Mouse (Mus musculus) duodenum, adult 2 months (tissue): ENCODE results near the gene Rtp3. TPM values are rescaled to one million over a fixed set of nuclear protein-coding genes. Genes with fewer than 3 reads are reported as not detected.

Source experiments
- polyA plus RNA-seq: library from polyadenylated mRNA; depleted of rRNA; stranded (reverse); fragments of >200 nt; gene quantifications from 2 replicates; pipeline ENCODE4 v1.2.3, GENCODE M21; 2012; ENCODE audit warnings: low replicate concordance; rRNA removed

The Rtp3 gene
- polyA plus RNA-seq = 1.1 and 2.0 TPM in 2 replicates

GRCm38 (mm10) chr9:110990204-110990603 lies at the start of gene Rtp3:
Rtp3 (minus strand) TSS chr9:110990583.

GRCm38 (mm10) chr9:111019022-111019421 lies 28.6 kb upstream of the Rtp3 start, which contains the start of gene Ltf:
Ltf (plus strand) TSS chr9:111019271.

GRCm38 (mm10) chr9:110951397-110951796 lies 39.0 kb downstream of the Rtp3 start, which contains the start of gene Lrrc2:
Lrrc2 (plus strand) TSS chr9:110951545.

GRCm38 (mm10) chr9:110945926-110946325 lies 44.5 kb downstream of the Rtp3 start, which contains the start of gene Tdgf1:
Tdgf1 (minus strand) TSS chr9:110946158.

Other genes with a start within 250 kb of the Rtp3 start
- gene Myl3, start 248.7 kb downstream of the Rtp3 start, polyA plus RNA-seq = not detected in 2 replicates
- gene Pth1r, start 243.4 kb downstream of the Rtp3 start, polyA plus RNA-seq = 8.9 and 9.3 TPM in 2 replicates
- gene Prss42, start 192.4 kb downstream of the Rtp3 start, polyA plus RNA-seq = not detected in 2 replicates
- not detected in 2 replicates for gene Prss44, start 176.6 kb downstream of the Rtp3 start, polyA plus RNA-seq
- gene Prss43, start 163.9 kb downstream of the Rtp3 start, polyA plus RNA-seq = not detected in 2 replicates
- not detected in 2 replicates for gene Prss45, start 156.0 kb downstream of the Rtp3 start, polyA plus RNA-seq
- not detected in 2 replicates for gene Prss46, start 146.1 kb downstream of the Rtp3 start, polyA plus RNA-seq
- 0.18 TPM in 1 of 2 replicates, not detected in the other for gene Prss50, start 132.6 kb downstream of the Rtp3 start, polyA plus RNA-seq
- gene Als2cl, start 110.7 kb downstream of the Rtp3 start, polyA plus RNA-seq = 10.9 and 41.2 TPM in 2 replicates
- 1.4 and 3.2 TPM in 2 replicates for gene Tmie, start 110.5 kb downstream of the Rtp3 start, polyA plus RNA-seq
- gene Fam240a, start 73.7 kb downstream of the Rtp3 start, polyA plus RNA-seq = not detected in 2 replicates
- gene Tdgf1, start 44.4 kb downstream of the Rtp3 start, polyA plus RNA-seq = not detected in 2 replicates
- gene Lrrc2, start 39.0 kb downstream of the Rtp3 start, polyA plus RNA-seq = 0.23 TPM in 1 of 2 replicates, not detected in the other
- gene Ltf, start 28.7 kb upstream of the Rtp3 start, polyA plus RNA-seq = 0.33 and 3.0 TPM in 2 replicates
- gene Ccrl2, start 66.9 kb upstream of the Rtp3 start, polyA plus RNA-seq = 2.1 and 2.9 TPM in 2 replicates
- 8.3 and 10.2 TPM in 2 replicates for gene Lrrfip2, start 127.0 kb upstream of the Rtp3 start, polyA plus RNA-seq